Mouse (Mus musculus) small intestine, adult 2 months (tissue): ENCODE measurements at regions not wholly inside any gene's neighbourhood (a gene's known extent, or its start where the extent isn't known, plus 50 kb on each side); places are given as distances from the start of the nearest gene placed in this dataset.

ENCODE experiments used
- H3K27ac ChIP-seq: fragments of 200-500 bp; 2 replicates; pipeline ENCODE4 v1.5.1; 2012; ENCODE audit warnings: low read depth, low read length, control low read depth, inconsistent platforms; ENCODE audit not compliant: insufficient read depth
- H3K27me3 ChIP-seq: fragments of 200-500 bp; 2 replicates; pipeline ENCODE4 v1.6.1; 2012; ENCODE audit warnings: mild to moderate bottlenecking, moderate library complexity, low read length, inconsistent platforms; ENCODE audit not compliant: control insufficient read depth, insufficient read depth
- H3K36me3 ChIP-seq: fragments of 200-500 bp; 2 replicates; pipeline ENCODE4 v1.6.1; 2012; ENCODE audit warnings: mild to moderate bottlenecking, low read length, control low read depth, inconsistent platforms; ENCODE audit not compliant: control insufficient read depth, insufficient read depth
- H3K4me1 ChIP-seq: fragments of 200-500 bp; 2 replicates; pipeline ENCODE4 v1.6.1; 2012; ENCODE audit warnings: low read length, inconsistent platforms, mixed read lengths; ENCODE audit not compliant: control insufficient read depth, insufficient read depth, insufficient read length
- H3K4me3 ChIP-seq: fragments of 200-500 bp; 2 replicates; pipeline ENCODE4 v1.5.1; 2012; ENCODE audit warnings: low read depth, mild to moderate bottlenecking, control low read depth, inconsistent platforms, low read length, moderate library complexity
- CTCF ChIP-seq: fragments of 200-500 bp; IDR thresholded peaks from 2 replicates; pipeline ENCODE4 v1.5.1; 2012; ENCODE audit warnings: low read depth, mild to moderate bottlenecking, control low read depth, inconsistent platforms, low read length, moderate library complexity, mixed read lengths; ENCODE audit not compliant: insufficient replicate concordance, insufficient read length; ENCODE audit errors: extremely low read depth
- POLR2A ChIP-seq: fragments of 200-500 bp; IDR thresholded peaks from 2 replicates; pipeline ENCODE4 v1.6.1; 2012; ENCODE audit warnings: low read depth, mild to moderate bottlenecking, control low read depth, inconsistent platforms, low read length, moderate library complexity
- WGBS: fragments of 180-500 bp; shearing (Covaris S2); methylation state at CpG from one replicate; pipeline ENCODE4 v1.1.7; 2018; 5-methylcytosine and 5-hydroxymethylcytosine counted together

- no peak overlapping the region for H3K4me3 ChIP-seq
- 68% methylated on average over 4 of the region's 4 CpGs for WGBS
- no peaks in the 10 kb centered on the region for H3K4me1 ChIP-seq
- H3K27me3 ChIP-seq = no peaks in the 10 kb centered on the region
- TF ChIP-seq CTCF (no peak), POLR2A (no peak)
- no peak overlapping the region for H3K27ac ChIP-seq
- H3K36me3 ChIP-seq = no peaks in the 10 kb centered on the region
Measured at GRCm38 (mm10) chr4:47964630-47965029, 80.3 kb upstream of the Nr4a3 start.

DNA sequence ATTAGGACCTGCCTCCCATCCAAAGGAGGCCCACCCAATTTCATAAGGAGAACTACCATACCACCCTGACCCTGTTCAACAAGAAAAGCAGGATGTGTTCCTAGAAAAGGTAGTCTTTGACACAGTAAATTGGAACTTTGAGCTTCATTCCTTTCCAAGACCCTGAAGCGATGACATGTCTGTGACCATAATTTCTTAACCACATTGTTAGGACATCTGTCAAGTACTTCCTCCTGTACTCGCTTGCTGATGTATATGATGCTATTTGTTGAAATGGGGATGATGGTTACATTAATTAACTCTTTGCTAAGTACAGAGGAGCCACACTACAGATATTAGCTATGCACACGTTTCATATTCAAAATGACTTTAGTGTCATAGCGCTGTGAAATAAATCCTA lies 73.1 kb upstream of the Nr4a3 start:
- TF ChIP-seq POLR2A = no peak
- no peak for TF ChIP-seq CTCF
- Histone ChIP-seq H3K27ac (no peak overlapping the region), H3K27me3 (no peaks in the 10 kb centered on the region), H3K4me1 (no peaks in the 10 kb centered on the region), H3K36me3 (no peaks in the 10 kb centered on the region), H3K4me3 (no peak overlapping the region)
- whole genome bisulfite sequencing = 74% methylated on average over 4 of the region's 4 CpGs

DNA sequence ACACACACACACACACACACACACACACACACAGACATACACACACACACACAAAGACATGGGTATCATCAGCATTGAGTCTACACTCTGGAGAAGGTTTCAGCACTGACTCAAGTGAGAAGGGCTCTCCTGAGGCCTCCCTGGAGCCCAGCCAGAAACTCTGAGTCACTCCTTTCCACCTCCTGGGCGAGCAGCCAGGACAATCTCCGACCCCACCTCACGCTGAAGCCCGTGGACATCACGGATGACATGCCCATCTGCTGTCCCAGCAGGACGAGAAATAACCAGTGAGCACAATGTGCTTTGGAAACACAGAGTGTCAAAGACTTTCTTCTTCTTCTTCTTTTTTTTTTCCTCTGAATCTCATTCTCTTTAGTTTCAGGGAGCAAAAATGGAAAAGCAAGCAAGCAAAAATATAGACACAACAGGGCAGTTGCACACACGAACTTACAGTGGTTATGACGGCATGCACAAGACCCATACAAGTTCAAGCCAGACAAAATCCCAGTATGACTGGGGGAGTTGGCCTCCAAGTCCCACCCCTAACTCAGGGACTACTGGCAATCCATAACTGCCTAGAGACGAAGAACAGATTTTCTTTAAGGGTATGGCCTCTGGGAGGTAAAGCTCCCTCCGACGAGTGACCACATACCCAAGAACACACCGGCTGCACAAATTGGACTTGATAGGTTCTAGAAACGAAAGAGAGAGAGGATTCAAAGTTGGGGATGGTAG lies 65.2 kb upstream of the Nr4a3 start:
- Histone ChIP-seq H3K27ac (no peak overlapping the region), H3K27me3 (no peaks in the 10 kb centered on the region), H3K4me3 (no peak overlapping the region), H3K4me1 (peaks cover 2% of the 10 kb centered on the region; the same call in 1 of the 2 replicates), H3K36me3 (no peaks in the 10 kb centered on the region)
- 42% methylated on average over 13 of the region's 13 CpGs for WGBS
- TF ChIP-seq POLR2A (no peak), CTCF (no peak)
